Mouse (Mus musculus): Measurements from ENCODE around the gene Rnf24.

GRCm38 (mm10) chr2:131326044-131326443 is 26.6 kb downstream of the Rnf24 start:
- TF ChIP-seq POLR2A (IDR thresholded peaks at IDR 0.05; ENCODE audit: low read depth, low read length) (no peak), CTCF (IDR thresholded peaks at IDR 0.05; ENCODE audit: extremely low read depth, insufficient read depth, insufficient read length, insufficient replicate concordance) (no peak)

Data from spleen, adult 2 months (tissue).